Comparison of ENCODE assay signal across 28 mouse cellular contexts in genomic region chr6:91046184-91046583, GRCm38 (mm10). TPM values are rescaled to one million over a fixed set of nuclear protein-coding genes. Genes with fewer than 3 reads are reported as not detected.
DNase-seq lines count a peak whose midpoint lies in the region; ATAC-seq lines count a peak whose summit lies in the region.
"Had no signal": no experiment of that assay in that cellular context is flagged by ENCODE, and none has a peak within 500 bp of the region (broad histone marks: within the 10 kb centered on the region; RNA-seq: fewer than 3 reads in every experiment).

No protein-coding gene starts in this region.

- H3K9ac ChIP-seq in heart, embryonic 13.5 days = no peak overlapping the region
- H3K9ac ChIP-seq in hindbrain, embryonic 13.5 days = 0 out of 2 replicates have a peak overlapping the region, but pooled peaks have one; percentile 19
- no peak overlapping the region for H3K9ac ChIP-seq in hindbrain, embryonic 12.5 days
- no peak overlapping the region for H3K9ac ChIP-seq in hindbrain, embryonic 14.5 days
- H3K9ac ChIP-seq: liver, embryonic 14.5 days; neural tube, embryonic 15.5 days had no signal

- ATAC-seq in heart, embryonic 13.5 days (ENCODE audit: extremely low read depth, insufficient number of reproducible peaks, low FRiP score, low TSS enrichment) = peak; percentile 47; the same call in 1 of the 2 replicates
- ATAC-seq in hindbrain, embryonic 13.5 days (ENCODE audit: low FRiP score) = no peak
- no peak for ATAC-seq in hindbrain, embryonic 12.5 days (ENCODE audit: low FRiP score)
- ATAC-seq in hindbrain, embryonic 14.5 days (ENCODE audit: low FRiP score) = no peak
- ATAC-seq: forebrain, embryonic 16.5 days; intestine, postnatal 0 days had no signal

- no peaks in the 10 kb centered on the region for H3K9me3 ChIP-seq in heart, embryonic 13.5 days
- H3K9me3 ChIP-seq in hindbrain, embryonic 13.5 days = no peaks in the 10 kb centered on the region
- H3K9me3 ChIP-seq in hindbrain, embryonic 12.5 days (replicated peaks) = no peaks in the 10 kb centered on the region
- no peaks in the 10 kb centered on the region for H3K9me3 ChIP-seq in hindbrain, embryonic 14.5 days (ENCODE audit: control insufficient read depth, low read length)
- H3K9me3 ChIP-seq: neural tube, embryonic 15.5 days had no signal

- peaks cover 11% of the 10 kb centered on the region; the same call in 1 of the 2 replicates for H3K27me3 ChIP-seq in heart, embryonic 13.5 days (replicated peaks)
- H3K27me3 ChIP-seq in hindbrain, embryonic 13.5 days = no peaks in the 10 kb centered on the region
- H3K27me3 ChIP-seq in hindbrain, embryonic 12.5 days = no peaks in the 10 kb centered on the region
- no peaks in the 10 kb centered on the region for H3K27me3 ChIP-seq in hindbrain, embryonic 14.5 days (ENCODE audit: control insufficient read depth, insufficient read depth, low read length)
- H3K27me3 ChIP-seq: neural tube, embryonic 15.5 days had no signal

- H3K36me3 ChIP-seq in heart, embryonic 13.5 days = 0 out of 2 replicates have a peak, but pooled peaks cover 3% of the 10 kb centered on the region
- H3K36me3 ChIP-seq in hindbrain, embryonic 13.5 days = peaks cover 61% of the 10 kb centered on the region
- H3K36me3 ChIP-seq in hindbrain, embryonic 12.5 days = peaks cover 19% of the 10 kb centered on the region
- H3K36me3 ChIP-seq in hindbrain, embryonic 14.5 days (replicated peaks; ENCODE audit: control insufficient read depth, insufficient read depth) = peaks cover 30% of the 10 kb centered on the region

- peaks cover 71% of the 10 kb centered on the region for H3K4me1 ChIP-seq in heart, embryonic 13.5 days
- peaks cover 26% of the 10 kb centered on the region for H3K4me1 ChIP-seq in hindbrain, embryonic 13.5 days (replicated peaks)
- H3K4me1 ChIP-seq in hindbrain, embryonic 12.5 days = peaks cover 15% of the 10 kb centered on the region
- H3K4me1 ChIP-seq in hindbrain, embryonic 14.5 days (replicated peaks; ENCODE audit: control insufficient read depth, insufficient read depth, low read length) = peaks cover 4% of the 10 kb centered on the region; the same call in 1 of the 2 replicates

- peak overlapping the region; percentile 91 for H3K27ac ChIP-seq in heart, embryonic 13.5 days (replicated peaks)
- H3K27ac ChIP-seq in hindbrain, embryonic 13.5 days = no peak overlapping the region
- no peak overlapping the region for H3K27ac ChIP-seq in hindbrain, embryonic 12.5 days
- 0 out of 2 replicates have a peak overlapping the region, but pooled peaks have one; percentile 41 for H3K27ac ChIP-seq in hindbrain, embryonic 14.5 days
- H3K27ac ChIP-seq: gastrocnemius, adult 2 months; liver, embryonic 14.5 days; macrophage; neural tube, embryonic 15.5 days; stomach, postnatal 0 days had no signal

- no peak for DNase-seq in heart, adult 18-20 months
- DNase-seq in hindbrain, embryonic 14.5 days (ENCODE audit: low spot score) = no peak
- DNase-seq in gastrocnemius, postnatal 25 days = no peak
- no peak for DNase-seq in adrenal gland, postnatal 36 days
- DNase-seq: adrenal gland, postnatal 25 days; B cell, adult 2 months; cerebellum, adult 2 months; cerebellum, postnatal 14 days; gastrocnemius, adult 2 months; kidney, postnatal 14 days; layer of hippocampus, adult 9-11 months; liver; lung, adult 2 months; lung, postnatal 10 days; midbrain, embryonic 14.5 days; right cerebral cortex, adult 18-20 months; thymus, adult 2 months; thymus, postnatal 36 days had no signal

- H3K4me3 ChIP-seq in heart, embryonic 13.5 days = no peak overlapping the region
- H3K4me3 ChIP-seq in hindbrain, embryonic 13.5 days = no peak overlapping the region
- no peak overlapping the region for H3K4me3 ChIP-seq in hindbrain, embryonic 12.5 days
- H3K4me3 ChIP-seq in hindbrain, embryonic 14.5 days (replicated peaks; ENCODE audit: low read length) = no peak overlapping the region
- H3K4me3 ChIP-seq: erythroblast, embryonic 14.5 days; gastrocnemius, adult 2 months; neural tube, embryonic 15.5 days had no signal

- WGBS in heart, embryonic 13.5 days = 50% methylated on average over 5 of the region's 5 CpGs
- WGBS in hindbrain, embryonic 13.5 days = 65% methylated on average over 5 of the region's 5 CpGs
- WGBS in hindbrain, embryonic 12.5 days = 62% methylated on average over 5 of the region's 5 CpGs
- 65% methylated on average over 5 of the region's 5 CpGs for WGBS in hindbrain, embryonic 14.5 days

- H3K4me2 ChIP-seq in heart, embryonic 13.5 days = peak overlapping the region; percentile 41
- H3K4me2 ChIP-seq in hindbrain, embryonic 13.5 days = no peak overlapping the region
- H3K4me2 ChIP-seq in hindbrain, embryonic 12.5 days (replicated peaks) = no peak overlapping the region
- no peak overlapping the region for H3K4me2 ChIP-seq in hindbrain, embryonic 14.5 days (replicated peaks)
- H3K4me2 ChIP-seq: neural tube, embryonic 15.5 days had no signal

RNA-seq across cellular contexts. Expression of gene Iqsec1, which starts 57.7 kb away (rescaled TPM):
- polyA plus RNA-seq in heart, embryonic 13.5 days (2015; fragmentation: Nextera tagmentation; extraction: Ambion mirVana) = 13.5 and 14.3 TPM in 2 replicates
- 100 to 1,000 TPM; 133 to 153 TPM for total RNA-seq in heart, adult 18-20 months (2021)
- 19.2 and 20.6 TPM in 2 replicates for polyA plus RNA-seq in hindbrain, embryonic 13.5 days (2015; fragmentation: Nextera tagmentation; extraction: Ambion mirVana)
- 15.8 and 18.4 TPM in 2 replicates for polyA plus RNA-seq in hindbrain, embryonic 12.5 days (2016; fragmentation: Nextera tagmentation; extraction: Ambion mirVana)
- polyA plus RNA-seq in hindbrain, embryonic 14.5 days (2014; fragmentation: Nextera tagmentation; extraction: Ambion mirVana) = 30.1 and 36.0 TPM in 2 replicates
- total RNA-seq in gastrocnemius, postnatal 25 days (2021) = 10 to 100 TPM; 57.7 to 63.6 TPM
- total RNA-seq in adrenal gland, postnatal 36 days (2021) = 100 to 1,000 TPM in 1 of 2 experiments, 10 to 100 TPM in 1; 96.2 to 114 TPM

Comparison
In these comparisons a context has a peak if more than half of its experiments do, and no peak if none do; other contexts are left out.
1. H3K27ac ChIP-seq: peak in heart, embryonic 13.5 days (single experiment) and hindbrain, embryonic 14.5 days (single experiment); none in hindbrain, embryonic 13.5 days (single experiment) and hindbrain, embryonic 12.5 days (single experiment).